Mouse (Mus musculus) neural tube, embryonic 12.5 days (tissue): Measurements from ENCODE around the gene Usp45. TPM values are rescaled to one million over a fixed set of nuclear protein-coding genes. Genes with fewer than 3 reads are reported as not detected.
A peak's percentile ranks its signal among the peaks of the same experiment; 100 is the strongest.
"Not testable (repeated sequence)": the region's sequence is repeated elsewhere in the genome, so short reads cannot be mapped to it uniquely, and the experiment has no call there.

Experiments used
- ATAC-seq: fragments of 200-750 bp; cut with Nextera tagmentation; 2 replicates; pipeline ENCODE4 v1.8.0; 2017; ENCODE audit warnings: low read depth, mild to moderate bottlenecking, moderate TSS enrichment, moderate library complexity; ENCODE audit not compliant: low FRiP score
- H3K27ac ChIP-seq: fragments of 300-500 bp; sonication (generic); 2 replicates; pipeline ENCODE4 v1.5.1; 2016
- H3K27me3 ChIP-seq: fragments of 300-500 bp; sonication (generic); replicated peaks from 2 replicates; pipeline ENCODE4 v1.6.1; 2016; ENCODE audit warnings: mild to moderate bottlenecking
- H3K36me3 ChIP-seq: fragments of 300-500 bp; sonication (generic); 2 replicates; pipeline ENCODE4 v1.6.1; 2016; ENCODE audit warnings: mild to moderate bottlenecking
- H3K4me1 ChIP-seq: fragments of 300-500 bp; sonication (generic); 2 replicates; pipeline ENCODE4 v1.6.1; 2016
- H3K4me2 ChIP-seq: fragments of 300-500 bp; sonication (generic); replicated peaks from 2 replicates; pipeline ENCODE4 v1.6.1; 2016; ENCODE audit warnings: mild to moderate bottlenecking
- H3K4me3 ChIP-seq: fragments of 300-500 bp; sonication (generic); 2 replicates; pipeline ENCODE4 v1.5.1; 2016
- H3K9ac ChIP-seq: fragments of 300-500 bp; sonication (generic); 2 replicates; pipeline ENCODE4 v1.6.1; 2016; ENCODE audit warnings: mild to moderate bottlenecking
- H3K9me3 ChIP-seq: fragments of 300-500 bp; sonication (generic); 2 replicates; pipeline ENCODE4 v1.6.1; 2016; ENCODE audit warnings: mild to moderate bottlenecking
- WGBS: fragments of 180-500 bp; shearing (Covaris S2); methylation state at CpG from one replicate; pipeline ENCODE4 v1.1.7; 2016; 5-methylcytosine and 5-hydroxymethylcytosine counted together
- polyA plus RNA-seq: library from polyadenylated mRNA; unstranded; fragments of >200 nt; fragmentation: Nextera tagmentation; extraction: Ambion mirVana; gene quantifications from 2 replicates; pipeline ENCODE4 v1.2.1, GENCODE M21; 2016

Gene Usp45
- 8.7 and 10.1 TPM in 2 replicates for polyA plus RNA-seq

DNA sequence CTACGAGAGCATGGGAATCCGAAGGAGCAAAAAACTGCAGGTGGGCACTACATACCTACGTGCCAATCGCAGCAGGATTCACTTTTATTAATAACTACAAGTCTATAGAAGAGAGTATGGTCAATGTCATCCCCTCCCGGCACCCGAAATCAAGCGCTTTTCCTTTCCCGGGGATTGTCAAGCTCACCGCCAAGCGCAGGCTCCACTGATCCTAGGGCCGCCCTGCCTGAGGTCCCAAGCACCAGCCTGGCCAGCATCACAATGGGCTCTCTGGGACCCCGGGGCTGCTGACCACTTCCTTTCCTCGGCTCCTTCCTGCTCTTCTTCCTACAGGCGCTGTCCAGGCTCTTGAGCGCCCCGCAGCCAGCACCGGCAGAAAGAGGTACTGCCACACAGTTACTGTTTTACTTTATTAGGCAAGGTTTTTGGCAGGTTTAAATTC is at the start of gene Usp45, which contains the start of gene Tstd3:
Usp45 (plus strand) TSS at position 294 of the 442 bp plus-strand sequence.
Tstd3 (minus strand) TSS at position 350 of the 442 bp plus-strand sequence.
- H3K4me2 ChIP-seq: peak within 1 kb of the TSS; percentile 71
- peak; percentile 95 for ATAC-seq
- peak within 1 kb of the TSS; percentile 70 for H3K9ac ChIP-seq
- H3K36me3 ChIP-seq: no peaks in the 10 kb centered on the region
- no peaks in the 10 kb centered on the region for H3K27me3 ChIP-seq
- 2% methylated on average over 17 of the region's 17 CpGs for WGBS
- H3K4me3 ChIP-seq: peak within 1 kb of the TSS; percentile 59
- no peak within 1 kb of the TSS for H3K27ac ChIP-seq
- 0 out of 2 replicates have a peak, but pooled peaks cover 5% of the 10 kb centered on the region for H3K4me1 ChIP-seq
- no peaks in the 10 kb centered on the region for H3K9me3 ChIP-seq

DNA sequence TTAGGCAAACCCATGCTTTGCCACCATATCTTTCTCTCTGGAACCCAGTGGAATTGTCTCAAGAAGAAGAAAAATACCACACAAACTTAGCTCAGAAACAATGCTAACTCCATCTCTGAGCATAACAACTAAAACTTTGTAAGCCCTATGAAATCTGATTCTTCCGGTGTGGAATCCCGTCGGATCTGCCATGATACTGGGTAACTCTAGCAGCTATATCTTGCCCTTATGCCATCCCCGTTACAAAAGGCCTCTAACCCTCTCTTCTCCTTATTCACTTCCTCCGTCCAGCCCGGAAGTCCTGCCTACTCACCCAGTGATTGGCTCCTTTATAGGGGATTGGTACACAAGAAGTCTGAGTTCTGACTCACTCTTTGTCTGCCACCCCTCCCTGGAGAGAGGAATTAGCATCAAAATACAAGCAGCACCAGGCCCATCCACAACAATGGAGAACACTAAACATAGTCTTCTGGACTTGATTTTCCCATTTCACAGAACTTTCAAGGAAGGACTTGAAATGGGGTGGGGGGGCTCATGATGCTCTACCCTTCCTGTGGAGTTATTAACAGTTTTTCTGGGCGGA is 44.1 kb upstream of the Usp45 start:
- H3K27me3 ChIP-seq: no peaks in the 10 kb centered on the region
- no peaks in the 10 kb centered on the region for H3K36me3 ChIP-seq
- H3K4me2 ChIP-seq: 0 out of 2 replicates have a peak overlapping the region, but pooled peaks have one; percentile 1
- H3K4me1 ChIP-seq: no peaks in the 10 kb centered on the region
- H3K9me3 ChIP-seq: no peaks in the 10 kb centered on the region
- 48% methylated on average over 7 of the region's 7 CpGs for WGBS
- 0 out of 2 replicates have a peak, but pooled peaks have one; percentile 11 for ATAC-seq
- H3K27ac ChIP-seq: no peak overlapping the region
- H3K9ac ChIP-seq: no peak overlapping the region
- no peak overlapping the region for H3K4me3 ChIP-seq

DNA sequence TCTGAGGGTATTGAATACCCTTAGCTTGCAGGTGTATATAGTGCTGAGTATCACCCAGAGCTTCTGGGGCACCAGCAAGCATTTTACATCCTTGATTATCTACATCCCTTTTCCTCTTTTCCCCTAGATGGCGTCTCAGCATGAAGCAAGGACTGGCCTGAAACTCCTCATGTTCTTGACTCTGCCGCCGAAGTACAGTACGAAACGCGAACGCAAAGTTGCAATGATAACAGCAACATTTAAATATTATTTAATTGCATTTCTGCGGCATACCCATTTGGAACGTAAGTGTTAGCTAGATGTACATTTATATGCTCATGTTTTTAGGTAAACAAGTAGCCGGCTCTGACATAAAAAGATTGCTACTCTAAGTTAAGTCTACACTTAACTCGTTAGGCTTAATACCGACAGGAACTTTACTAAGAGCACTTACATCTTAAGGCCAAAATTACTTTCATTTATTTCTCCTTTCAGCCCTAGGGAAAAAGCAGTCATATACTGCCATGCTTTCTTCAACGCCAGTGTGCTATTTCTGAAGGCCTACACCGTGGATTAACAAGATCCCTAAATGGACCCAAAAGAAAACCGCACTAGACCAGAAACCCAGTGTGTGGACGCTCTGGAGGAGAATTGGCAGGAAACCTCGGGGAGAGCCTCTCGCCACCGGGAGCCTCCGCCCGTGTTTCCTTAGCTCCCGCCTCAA is 39.9 kb upstream of the Usp45 start:
- Histone ChIP-seq H3K4me3 (peak overlapping the region; percentile 75), H3K4me2 (peak overlapping the region; percentile 66), H3K36me3 (no peaks in the 10 kb centered on the region), H3K27me3 (no peaks in the 10 kb centered on the region), H3K4me1 (peaks cover 3% of the 10 kb centered on the region), H3K9me3 (no peaks in the 10 kb centered on the region), H3K9ac (peak overlapping the region; percentile 83), H3K27ac (peak overlapping the region; percentile 39; the same call in 1 of the 2 replicates)
- ATAC-seq: peak; percentile 57
- 1% methylated on average over 22 of the region's 22 CpGs for WGBS

DNA sequence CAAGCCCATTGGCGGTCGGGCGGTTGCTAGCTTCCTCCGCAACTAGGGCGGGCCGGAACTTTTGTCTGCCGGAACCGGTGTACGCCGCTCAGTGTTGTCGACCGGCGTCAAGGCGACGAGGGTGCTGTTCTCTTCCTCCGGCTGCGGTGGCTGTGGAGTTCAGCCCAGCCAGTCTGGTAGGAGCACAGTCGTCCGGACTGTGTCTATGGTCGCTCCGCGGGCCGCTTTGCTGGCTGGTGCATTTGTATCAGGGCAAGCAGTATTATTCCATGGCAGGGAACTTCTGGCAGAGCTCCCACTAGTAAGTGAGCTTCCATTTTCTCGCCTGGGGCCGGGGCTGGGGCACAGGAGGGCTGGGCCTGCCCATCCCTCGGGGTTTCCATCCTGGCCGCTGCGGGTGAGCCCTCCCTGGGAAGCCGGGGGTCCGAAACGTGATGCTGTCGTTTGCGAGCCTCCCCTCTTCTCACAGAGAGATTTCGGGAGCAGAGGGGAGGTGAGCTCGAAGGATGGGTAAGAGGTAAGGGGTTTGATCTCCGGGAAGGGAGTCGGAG is 39.3 kb upstream of the Usp45 start, which contains the start of gene Ccnc:
Ccnc (plus strand) TSS at position 87 of the 551 bp plus-strand sequence.
- ATAC-seq: peak; percentile 97
- WGBS: under 1% methylated on average over 37 of the region's 37 CpGs
- Histone ChIP-seq H3K27me3 (no peaks in the 10 kb centered on the region), H3K4me3 (peak within 1 kb of the TSS; percentile 75), H3K27ac (peak within 1 kb of the TSS; percentile 39), H3K9me3 (no peaks in the 10 kb centered on the region), H3K36me3 (peaks cover under 1% of the 10 kb centered on the region; the same call in 1 of the 2 replicates), H3K4me1 (peaks cover 3% of the 10 kb centered on the region), H3K4me2 (peak within 1 kb of the TSS; percentile 66), H3K9ac (peak within 1 kb of the TSS; percentile 83)

DNA sequence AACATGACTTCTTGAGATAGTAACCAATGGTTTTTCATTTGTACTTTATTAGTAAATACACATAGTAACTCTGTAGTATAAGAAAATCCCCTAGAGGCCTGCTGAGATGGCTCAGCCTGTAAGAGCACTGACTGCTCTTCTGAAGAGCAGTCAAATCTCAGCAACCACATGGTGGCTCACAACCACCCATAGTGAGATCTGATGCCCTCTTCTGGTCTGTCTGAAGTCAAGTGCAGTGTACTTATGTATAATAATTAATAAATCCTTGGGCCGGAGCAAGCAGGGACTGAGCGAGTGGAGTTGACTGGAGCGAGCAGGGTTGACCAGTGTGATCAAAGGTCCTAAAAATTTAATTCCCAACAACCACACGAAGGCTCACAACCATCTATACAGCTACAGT is 27.8 kb upstream of the Usp45 start:
- Histone ChIP-seq H3K36me3 (peaks cover 21% of the 10 kb centered on the region), H3K9me3 (no peaks in the 10 kb centered on the region)
- 94% methylated on average over 4 of the region's 4 CpGs for WGBS

DNA sequence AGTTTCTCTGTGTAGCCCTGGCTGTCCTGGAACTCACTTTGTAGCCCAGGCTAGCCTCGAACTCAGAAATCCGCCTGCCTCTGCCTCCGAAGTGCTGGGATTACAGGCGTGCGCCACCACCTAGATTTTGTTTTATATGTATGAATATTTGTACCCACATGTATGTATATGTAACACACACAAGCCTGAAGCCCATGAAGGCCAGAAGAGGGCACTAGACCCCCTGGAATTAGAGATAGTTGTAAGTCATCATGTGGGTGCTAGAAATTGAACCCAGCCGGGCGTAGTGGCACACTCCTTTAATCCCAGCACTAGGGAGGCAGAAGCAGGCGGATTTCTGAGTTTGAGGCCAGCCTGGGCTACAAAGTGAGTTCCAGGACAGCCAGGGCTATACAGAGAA is 22.8 kb upstream of the Usp45 start:
- not testable (repeated sequence) for H3K27me3 ChIP-seq, H3K9me3 ChIP-seq, H3K4me1 ChIP-seq, H3K4me2 ChIP-seq, H3K4me3 ChIP-seq, H3K27ac ChIP-seq, ATAC-seq, H3K9ac ChIP-seq
- peaks cover 20% of the 10 kb centered on the region for H3K36me3 ChIP-seq
- WGBS: 98% methylated on average over 8 of the region's 8 CpGs

More for the DNA sequence above, 27.8 kb upstream of the Usp45 start:
- Histone ChIP-seq H3K4me3 (no peak overlapping the region), H3K4me2 (no peak overlapping the region), H3K9ac (no peak overlapping the region), H3K27ac (no peak overlapping the region), H3K27me3 (no peaks in the 10 kb centered on the region), H3K4me1 (no peaks in the 10 kb centered on the region)
- ATAC-seq: no peak

DNA sequence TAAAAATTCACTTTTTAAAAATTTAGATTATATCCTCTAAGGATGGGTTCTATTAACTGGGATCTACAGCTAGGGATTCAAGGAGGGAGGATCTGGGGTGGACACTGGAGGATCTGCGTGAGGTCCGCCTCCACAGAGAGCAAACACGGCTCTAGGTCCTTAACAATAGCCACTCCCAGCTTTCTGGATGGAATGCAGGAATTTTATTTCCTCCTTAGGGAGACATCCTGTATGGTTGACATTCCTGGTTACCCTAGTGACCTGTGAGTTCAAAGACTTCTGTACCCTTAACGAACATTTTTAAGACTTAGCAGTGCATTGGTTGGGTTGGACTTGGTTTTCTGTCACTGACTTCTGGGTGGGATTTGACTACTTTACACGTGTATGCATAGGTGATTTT is 21.2 kb upstream of the Usp45 start:
- Histone ChIP-seq H3K9ac (no peak overlapping the region), H3K9me3 (no peaks in the 10 kb centered on the region), H3K4me1 (no peaks in the 10 kb centered on the region), H3K36me3 (peaks cover 20% of the 10 kb centered on the region), H3K27ac (no peak overlapping the region), H3K27me3 (no peaks in the 10 kb centered on the region), H3K4me2 (no peak overlapping the region), H3K4me3 (no peak overlapping the region)
- WGBS: 79% methylated on average over 5 of the region's 5 CpGs
- no peak for ATAC-seq

DNA sequence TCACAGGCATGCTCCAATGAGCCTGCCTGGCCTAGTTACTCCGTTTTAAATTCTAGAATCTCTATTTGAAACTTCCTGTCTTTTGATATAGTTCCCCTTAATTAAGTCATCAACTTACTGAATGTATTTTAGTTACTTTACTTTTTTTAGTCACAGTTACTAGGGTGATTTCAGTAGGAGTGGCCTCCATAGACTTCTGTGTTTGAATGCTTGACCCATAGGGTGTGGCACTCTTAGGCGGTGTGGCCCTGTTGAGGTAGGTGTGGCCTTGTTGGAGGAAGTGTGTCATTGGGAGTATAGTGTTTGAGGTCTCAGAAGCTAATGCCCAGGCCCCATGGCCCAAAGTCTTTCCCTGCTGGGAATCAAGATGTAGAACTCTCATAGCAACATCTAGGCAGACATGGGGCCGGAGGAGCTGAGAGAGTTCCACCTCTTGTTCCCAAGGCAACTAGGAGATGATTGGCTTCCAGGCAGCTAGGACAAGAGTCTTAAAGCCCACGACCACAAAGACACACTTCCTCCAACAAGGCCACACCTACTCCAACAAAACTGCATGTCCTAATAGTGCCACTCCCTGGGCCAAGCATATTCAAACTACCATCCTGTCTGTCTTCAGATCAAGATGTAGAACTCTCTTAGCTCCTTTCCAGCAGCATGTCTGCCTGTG is 11.7 kb upstream of the Usp45 start:
- Histone ChIP-seq H3K4me1 (no peaks in the 10 kb centered on the region), H3K4me3 (no peak overlapping the region), H3K9ac (no peak overlapping the region), H3K27me3 (no peaks in the 10 kb centered on the region), H3K4me2 (no peak overlapping the region), H3K36me3 (peaks cover 12% of the 10 kb centered on the region; the same call in 1 of the 2 replicates), H3K9me3 (no peaks in the 10 kb centered on the region), H3K27ac (no peak overlapping the region)
- ATAC-seq: no peak
- WGBS: 74% methylated on average over 4 of the region's 4 CpGs

DNA sequence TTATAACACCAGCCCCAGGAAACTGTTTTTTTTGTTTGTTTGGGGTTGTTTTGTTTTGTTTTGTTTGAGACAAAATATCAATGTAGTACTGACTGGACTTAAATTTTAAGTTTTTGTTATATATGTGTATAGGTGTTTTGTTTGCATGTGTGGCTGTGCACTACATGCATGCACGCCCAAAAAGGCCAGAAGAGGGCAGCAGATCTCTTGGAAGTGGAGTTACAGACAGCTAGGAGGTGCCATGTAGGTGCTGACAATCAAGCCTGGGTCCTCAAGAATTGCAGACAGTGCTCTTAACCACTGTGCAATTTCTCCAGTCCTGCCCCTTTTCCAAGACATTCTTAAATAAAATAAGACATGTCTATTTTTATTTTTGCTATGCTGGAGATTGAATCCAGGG is 8.1 kb upstream of the Usp45 start:
- peaks cover 12% of the 10 kb centered on the region; the same call in 1 of the 2 replicates for H3K36me3 ChIP-seq
- no peaks in the 10 kb centered on the region for H3K27me3 ChIP-seq
- no peak overlapping the region for H3K9ac ChIP-seq
- no peak overlapping the region for H3K4me2 ChIP-seq
- no peaks in the 10 kb centered on the region for H3K4me1 ChIP-seq
- no peak overlapping the region for H3K27ac ChIP-seq
- H3K9me3 ChIP-seq: no peaks in the 10 kb centered on the region
- WGBS: 58% methylated on average over 1 of the region's 1 CpGs
- ATAC-seq: no peak
- H3K4me3 ChIP-seq: no peak overlapping the region

DNA sequence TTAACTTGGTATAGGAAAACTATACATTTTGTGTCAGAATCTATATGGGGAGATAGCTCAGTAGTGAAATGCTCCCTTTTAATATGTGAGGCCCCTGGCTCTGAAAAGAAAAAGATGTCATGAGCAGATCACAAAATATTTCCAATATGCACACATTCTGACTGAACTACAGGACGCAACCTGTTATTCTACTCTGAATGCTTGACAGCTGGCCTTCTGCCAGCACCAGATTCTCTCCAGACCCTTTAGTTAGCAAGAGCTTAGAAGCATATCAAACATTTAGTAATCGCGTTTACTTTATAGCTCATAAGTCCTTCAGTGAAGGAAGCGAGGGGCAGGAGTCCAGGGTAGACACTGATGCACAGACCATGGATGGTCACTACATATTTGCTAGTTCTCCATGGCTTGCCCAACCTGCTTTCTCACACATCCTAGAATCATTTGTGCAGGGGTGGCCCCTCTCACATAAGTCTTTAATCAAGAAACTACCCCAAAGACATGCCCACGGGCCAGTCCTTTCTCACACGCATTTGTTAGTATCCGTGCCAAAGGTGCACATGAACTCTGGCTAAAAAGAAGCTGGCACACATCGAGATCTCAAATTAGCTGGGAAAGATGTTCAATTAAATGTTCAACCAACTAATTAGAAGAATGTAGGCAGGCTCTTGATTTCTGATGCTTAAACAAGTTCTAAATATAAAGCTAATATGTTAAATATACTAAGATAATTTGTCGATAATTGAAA is 5.4 kb upstream of the Usp45 start:
- H3K4me2 ChIP-seq: no peak overlapping the region
- whole genome bisulfite sequencing: 92% methylated on average over 9 of the region's 9 CpGs
- 0 out of 2 replicates have a peak, but pooled peaks cover 5% of the 10 kb centered on the region for H3K4me1 ChIP-seq
- no peak overlapping the region for H3K27ac ChIP-seq
- H3K9me3 ChIP-seq: no peaks in the 10 kb centered on the region
- H3K27me3 ChIP-seq: no peaks in the 10 kb centered on the region
- H3K36me3 ChIP-seq: peaks cover 12% of the 10 kb centered on the region; the same call in 1 of the 2 replicates
- H3K9ac ChIP-seq: no peak overlapping the region
- no peak for ATAC-seq
- no peak overlapping the region for H3K4me3 ChIP-seq

DNA sequence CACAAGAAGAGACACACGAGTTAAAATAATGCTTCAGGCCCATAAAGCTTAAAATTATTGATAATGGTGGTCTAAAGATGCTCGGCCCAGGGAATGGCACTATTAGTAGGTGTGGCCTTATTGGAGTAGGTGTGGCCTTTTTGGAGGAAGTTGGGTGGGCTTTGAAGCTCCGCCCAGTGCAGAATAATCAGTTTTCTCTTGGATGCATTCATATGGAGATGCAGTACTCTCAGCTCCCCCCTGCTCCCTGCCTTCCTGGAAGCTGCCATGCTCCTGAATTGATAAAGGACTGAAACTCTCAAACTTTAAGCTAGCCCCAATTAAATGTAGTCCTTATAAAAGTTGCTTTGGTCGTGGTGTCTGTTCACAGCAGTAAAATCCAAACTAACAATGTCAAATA is 3.1 kb upstream of the Usp45 start:
- Histone ChIP-seq H3K9me3 (no peaks in the 10 kb centered on the region), H3K9ac (no peak overlapping the region), H3K4me2 (no peak overlapping the region), H3K4me1 (0 out of 2 replicates have a peak, but pooled peaks cover 5% of the 10 kb centered on the region), H3K27ac (no peak overlapping the region), H3K27me3 (no peaks in the 10 kb centered on the region), H3K36me3 (peaks cover 5% of the 10 kb centered on the region; the same call in 1 of the 2 replicates), H3K4me3 (no peak overlapping the region)
- no peak for ATAC-seq
- 83% methylated on average over 4 of the region's 4 CpGs for WGBS
